Mouse (Mus musculus) heart, postnatal 0 days (tissue): Measurements from ENCODE around the gene Pm20d2. TPM values are rescaled to one million over a fixed set of nuclear protein-coding genes. Genes with fewer than 3 reads are reported as not detected.

Experiments
- ATAC-seq: fragments of 200-750 bp; cut with Nextera tagmentation; 2 replicates; pipeline ENCODE4 v1.8.0; 2017; ENCODE audit warnings: low read depth, moderate number of reproducible peaks, moderate library complexity; ENCODE audit not compliant: insufficient read depth
- DNase-seq: peaks from one replicate; pipeline ENCODE4 v3.0.0-alpha.2; 2016; ENCODE audit warnings: low spot score
- H3K27ac ChIP-seq: fragments of 300-500 bp; sonication (generic); 2 replicates; pipeline ENCODE4 v1.5.1; 2014; ENCODE audit warnings: low read depth, mild to moderate bottlenecking
- H3K27me3 ChIP-seq: fragments of 300-500 bp; sonication (generic); 2 replicates; pipeline ENCODE4 v1.6.1; 2014; ENCODE audit warnings: low read length, mixed read lengths; ENCODE audit not compliant: control insufficient read depth, insufficient read depth
- H3K36me3 ChIP-seq: fragments of 300-500 bp; sonication (generic); replicated peaks from 2 replicates; pipeline ENCODE4 v1.6.1; 2014; ENCODE audit warnings: low read length, mixed read lengths; ENCODE audit not compliant: control insufficient read depth, insufficient read depth
- H3K4me1 ChIP-seq: fragments of 300-500 bp; sonication (generic); 2 replicates; pipeline ENCODE4 v1.6.1; 2014; ENCODE audit warnings: antibody characterized with exemption; ENCODE audit not compliant: control insufficient read depth, insufficient read depth
- H3K4me2 ChIP-seq: fragments of 300-500 bp; sonication (generic); 2 replicates; pipeline ENCODE4 v1.6.1; 2014; ENCODE audit warnings: low read depth, mild to moderate bottlenecking, low read length, moderate library complexity
- H3K4me3 ChIP-seq: fragments of 300-500 bp; sonication (generic); 2 replicates; pipeline ENCODE4 v1.5.1; 2014; ENCODE audit warnings: low read depth, low read length
- H3K9ac ChIP-seq: fragments of 300-500 bp; sonication (generic); replicated peaks from 2 replicates; pipeline ENCODE4 v1.6.1; 2014; ENCODE audit warnings: low read depth, low read length, mixed read lengths
- H3K9me3 ChIP-seq: fragments of 300-500 bp; sonication (generic); replicated peaks from 2 replicates; pipeline ENCODE4 v1.6.1; 2016; ENCODE audit warnings: low read length; ENCODE audit not compliant: control insufficient read depth
- CTCF ChIP-seq: IDR thresholded peaks from 2 replicates; pipeline ENCODE4 v1.5.1; 2016; ENCODE audit warnings: antibody characterized with exemption, control low read depth, low read depth
- EP300 ChIP-seq: IDR thresholded peaks from 2 replicates; pipeline ENCODE4 v1.6.1; 2016; ENCODE audit warnings: antibody characterized with exemption, low read depth
- WGBS: fragments of 180-500 bp; shearing (Covaris S2); extraction: QIAGEN DNeasy Blood & Tissue Kit; methylation state at CpG from one replicate; pipeline ENCODE4 v1.1.7; 2014; 5-methylcytosine and 5-hydroxymethylcytosine counted together
- polyA plus RNA-seq: library from polyadenylated mRNA; unstranded; fragments of >200 nt; fragmentation: Nextera tagmentation; extraction: Ambion mirVana; gene quantifications from 2 replicates; pipeline ENCODE4 v1.2.1, GENCODE M21; 2015
- total RNA-seq: library from RNA; depleted of rRNA; stranded (reverse); fragments of >200 nt; gene quantifications from 2 replicates; pipeline ENCODE4 v1.2.3, GENCODE M21; 2014; ENCODE audit warnings: low replicate concordance; rRNA removed

The Pm20d2 gene
- total and polyA plus RNA-seq, 2 experiments from 2014 or later, result 4.4 to 10.3 TPM

DNA sequence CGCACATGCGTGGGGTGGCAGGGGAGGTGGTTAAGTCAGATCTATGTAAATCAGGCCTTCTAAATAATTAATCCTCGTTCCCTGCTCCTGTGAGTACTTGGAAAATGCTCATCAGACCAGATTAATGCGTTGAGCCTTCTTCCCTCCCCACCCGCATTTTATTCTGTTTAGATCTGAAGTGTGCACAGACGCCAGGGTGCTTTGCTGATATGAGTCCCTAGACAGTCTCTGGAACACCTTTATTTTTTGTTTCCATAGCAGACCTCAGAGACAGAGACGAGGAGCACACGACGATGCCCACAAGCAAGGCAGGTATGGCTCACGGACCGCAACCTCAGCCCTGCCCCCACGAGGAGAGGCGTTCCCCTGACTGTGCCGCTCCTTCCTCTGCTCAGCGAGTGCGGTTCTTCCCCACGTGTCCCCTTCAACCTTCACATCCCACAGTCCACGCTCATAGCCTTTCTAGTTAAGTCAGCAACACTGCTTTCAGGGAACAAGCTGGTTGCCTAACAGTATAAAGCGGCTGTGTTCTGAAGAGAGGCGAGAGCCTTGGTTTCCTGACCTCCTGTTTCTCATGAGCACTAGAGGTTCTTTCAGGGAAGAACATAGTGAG, 42.8 kb downstream of the Pm20d2 start:
- DNase-seq (no peak), ATAC-seq (no peak)
- Histone ChIP-seq H3K27ac (no peak overlapping the region), H3K27me3 (0 out of 2 replicates have a peak, but pooled peaks cover 5% of the 10 kb centered on the region), H3K4me1 (no peaks in the 10 kb centered on the region), H3K4me2 (peak overlapping the region; percentile 20; the same call in 1 of the 2 replicates), H3K4me3 (no peak overlapping the region), H3K9ac (no peak overlapping the region), H3K36me3 (no peaks in the 10 kb centered on the region), H3K9me3 (no peaks in the 10 kb centered on the region)
- TF ChIP-seq EP300, result no peak
- TF ChIP-seq CTCF, result no peak
- WGBS, result 30% methylated on average over 20 of the region's 20 CpGs

- Histone ChIP-seq H3K27me3 (no peaks in the 10 kb centered on the region), H3K9ac (no peak within 1 kb of the TSS), H3K4me1 (no peaks in the 10 kb centered on the region), H3K36me3 (no peaks in the 10 kb centered on the region), H3K4me3 (no peak within 1 kb of the TSS), H3K4me2 (no peak within 1 kb of the TSS), H3K27ac (no peak within 1 kb of the TSS), H3K9me3 (0 out of 2 replicates have a peak, but pooled peaks cover 2% of the 10 kb centered on the region)
- 68% methylated on average over 11 of the region's 11 CpGs for WGBS
- DNase-seq (no peak), ATAC-seq (no peak)
- TF ChIP-seq CTCF (no peak), EP300 (no peak)
Measured at GRCm38 (mm10) chr4:33132221-33132620, 57.3 kb downstream of the Pm20d2 start, which contains the start of gene Gabrr1. TSS of gene Gabrr1 (plus strand) at chr4:33132521.

DNA sequence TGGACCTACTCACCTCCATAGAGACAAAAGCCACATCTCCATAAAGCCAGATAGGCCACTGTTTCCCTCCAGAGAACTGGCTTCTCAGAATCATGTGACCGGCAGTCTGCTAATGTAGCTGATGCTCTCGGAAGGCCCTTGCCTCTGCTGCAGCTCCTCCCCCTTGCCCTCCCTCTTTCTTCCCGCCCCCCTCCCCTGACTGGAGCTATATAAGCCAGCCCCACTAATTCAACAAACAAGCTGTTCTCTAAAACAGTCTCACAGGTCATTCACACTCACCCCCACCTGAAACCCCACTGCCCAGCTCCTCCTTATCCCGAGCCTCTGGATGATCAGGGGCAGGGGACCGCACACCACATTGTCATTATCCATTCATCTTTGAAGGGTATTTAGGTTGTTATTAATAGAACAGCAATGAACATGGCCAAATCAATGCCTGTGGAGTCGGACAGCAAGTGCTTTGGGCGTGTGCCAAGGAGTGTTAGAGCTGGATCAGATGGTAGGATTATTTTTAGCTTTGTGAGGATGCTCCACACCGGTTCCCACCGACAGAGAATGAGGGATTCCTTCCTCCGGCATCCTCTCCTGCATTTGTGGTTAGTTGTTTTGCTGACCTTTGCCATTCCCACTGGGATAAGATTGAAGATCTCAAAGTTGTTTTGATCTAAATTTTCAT, 64.0 kb downstream of the Pm20d2 start:
- no peak for TF ChIP-seq EP300
- no peak for TF ChIP-seq CTCF
- H3K9ac ChIP-seq, result no peak overlapping the region
- H3K27ac ChIP-seq, result no peak overlapping the region
- 26% methylated on average over 10 of the region's 10 CpGs for WGBS
- no peaks in the 10 kb centered on the region for H3K4me1 ChIP-seq
- ATAC-seq, result no peak
- 0 out of 2 replicates have a peak overlapping the region, but pooled peaks have one; percentile 11 for H3K4me2 ChIP-seq
- no peaks in the 10 kb centered on the region for H3K36me3 ChIP-seq
- 0 out of 2 replicates have a peak, but pooled peaks cover 2% of the 10 kb centered on the region for H3K9me3 ChIP-seq
- no peak overlapping the region for H3K4me3 ChIP-seq
- peak; percentile 18 for DNase-seq
- H3K27me3 ChIP-seq, result no peaks in the 10 kb centered on the region

DNA sequence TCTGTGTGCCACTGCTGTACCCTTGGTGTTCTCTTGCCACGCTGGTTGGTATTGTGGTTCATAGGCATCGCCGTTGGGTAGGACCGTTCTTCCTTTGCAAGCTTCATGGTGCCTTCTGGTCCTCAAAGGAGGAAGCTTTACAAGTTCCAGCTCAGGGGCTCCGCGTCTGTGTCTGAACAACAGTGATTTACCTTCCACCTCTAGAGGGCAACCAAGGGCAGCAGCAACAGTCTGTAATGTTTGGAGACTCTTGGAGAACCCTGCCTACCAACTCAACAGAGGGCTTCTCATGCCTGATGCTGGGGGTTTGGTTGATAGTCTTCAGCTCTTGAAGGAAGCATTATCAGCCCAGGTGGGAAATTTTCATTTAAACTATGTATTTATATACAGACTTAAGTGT, 65.0 kb downstream of the Pm20d2 start:
- no peaks in the 10 kb centered on the region for H3K4me1 ChIP-seq
- no peaks in the 10 kb centered on the region for H3K9me3 ChIP-seq
- TF ChIP-seq CTCF (peak; percentile 76), EP300 (no peak)
- no peak overlapping the region for H3K9ac ChIP-seq
- no peak overlapping the region for H3K27ac ChIP-seq
- WGBS, result 65% methylated on average over 6 of the region's 6 CpGs
- H3K27me3 ChIP-seq, result no peaks in the 10 kb centered on the region
- ATAC-seq (0 out of 2 replicates have a peak, but pooled peaks have one; percentile 36), DNase-seq (peak; percentile 47)
- H3K36me3 ChIP-seq, result no peaks in the 10 kb centered on the region
- no peak overlapping the region for H3K4me2 ChIP-seq
- no peak overlapping the region for H3K4me3 ChIP-seq

Other genes starting within 250 kb of the Pm20d2 start
- 1.6 and 20.0 TPM in 2 replicates for gene Ankrd6, start 238.9 kb downstream of the Pm20d2 start, total RNA-seq
- 2.3 and 2.4 TPM in 2 replicates for gene Ankrd6, start 238.9 kb downstream of the Pm20d2 start, polyA plus RNA-seq
- gene Rragd, start 206.7 kb downstream of the Pm20d2 start, total RNA-seq, result 61.3 and 75.3 TPM in 2 replicates
- 35.4 and 41.1 TPM in 2 replicates for gene Rragd, start 206.7 kb downstream of the Pm20d2 start, polyA plus RNA-seq
- 31.2 and 33.4 TPM in 2 replicates for gene Ube2j1, start 158.3 kb downstream of the Pm20d2 start, total RNA-seq
- gene Ube2j1, start 158.3 kb downstream of the Pm20d2 start, polyA plus RNA-seq, result 29.9 and 30.9 TPM in 2 replicates
- gene Gabrr2, start 126.7 kb downstream of the Pm20d2 start, total RNA-seq, result not detected in 2 replicates
- gene Gabrr2, start 126.7 kb downstream of the Pm20d2 start, polyA plus RNA-seq, result 0.26 TPM in 1 of 2 replicates, not detected in the other
- not detected in 2 replicates for gene Gabrr1, start 57.2 kb downstream of the Pm20d2 start, total RNA-seq
- gene Gabrr1, start 57.2 kb downstream of the Pm20d2 start, polyA plus RNA-seq, result not detected in 2 replicates
- gene Srsf12, start 19.3 kb upstream of the Pm20d2 start, total RNA-seq, result 0.19 TPM in 1 of 2 replicates, not detected in the other
- gene Srsf12, start 19.3 kb upstream of the Pm20d2 start, polyA plus RNA-seq, result 0.38 and 0.48 TPM in 2 replicates
- 90.0 and 127 TPM in 2 replicates for gene Pnrc1, start 100.4 kb upstream of the Pm20d2 start, total RNA-seq
- gene Pnrc1, start 100.4 kb upstream of the Pm20d2 start, polyA plus RNA-seq, result 61.8 and 80.8 TPM in 2 replicates
- gene Rngtt, start 120.6 kb upstream of the Pm20d2 start, total RNA-seq, result 7.3 and 10.0 TPM in 2 replicates
- gene Rngtt, start 120.6 kb upstream of the Pm20d2 start, polyA plus RNA-seq, result 8.9 and 9.9 TPM in 2 replicates